Mouse (Mus musculus): ENCODE data around the gene Maco1. TPM values are rescaled to one million over a fixed set of nuclear protein-coding genes. Genes with fewer than 3 reads are reported as not detected.

Gene Maco1
- polyA plus RNA-seq, 1 experiment, result 12.0 TPM

DNA sequence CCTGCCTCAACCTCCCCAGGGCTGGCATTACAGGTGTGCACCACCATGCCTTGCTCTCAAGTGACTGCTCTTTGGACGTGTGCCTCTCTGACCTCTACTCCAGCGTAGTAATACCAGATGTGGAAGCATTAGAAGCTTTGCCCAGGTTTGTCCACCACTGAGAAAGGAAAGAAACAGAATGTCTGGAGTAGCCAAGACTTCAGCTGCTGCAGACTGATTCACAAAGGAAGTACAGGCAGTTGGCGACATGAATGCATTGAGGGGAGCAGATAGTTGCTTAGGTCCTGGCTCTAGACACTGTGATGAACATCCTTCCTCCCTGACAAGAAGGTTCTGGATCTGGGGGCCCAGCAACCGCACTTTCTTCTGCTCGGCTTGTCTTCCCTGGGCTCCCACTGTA, 2.9 kb upstream of the Maco1 start:
- H3K27ac ChIP-seq (ENCODE audit: control insufficient read depth, insufficient read depth, low read length), result no peak overlapping the region
- no peaks in the 10 kb centered on the region; the same call in 1 of the 2 replicates for H3K27me3 ChIP-seq (ENCODE audit: control insufficient read depth, insufficient read depth, low read length)
- no peak overlapping the region for H3K4me3 ChIP-seq (ENCODE audit: control insufficient read depth, insufficient read depth, low read length)
- TF ChIP-seq POLR2A (IDR thresholded peaks at IDR 0.05; ENCODE audit: control insufficient read depth, extremely low read depth, insufficient read depth, low read length, poor library complexity), result no peak
- no peak for TF ChIP-seq CTCF (IDR thresholded peaks at IDR 0.05; ENCODE audit: borderline replicate concordance, control insufficient read depth, extremely low read depth, insufficient read depth, low read length, poor library complexity)
- no peak for DNase-seq
- no peaks in the 10 kb centered on the region for H3K36me3 ChIP-seq (ENCODE audit: control insufficient read depth, insufficient read depth, low read length)
- H3K4me1 ChIP-seq (replicated peaks; ENCODE audit: control insufficient read depth, insufficient read depth, low read length), result peaks cover 8% of the 10 kb centered on the region
- 88% methylated on average over 5 of the region's 5 CpGs for WGBS

DNA sequence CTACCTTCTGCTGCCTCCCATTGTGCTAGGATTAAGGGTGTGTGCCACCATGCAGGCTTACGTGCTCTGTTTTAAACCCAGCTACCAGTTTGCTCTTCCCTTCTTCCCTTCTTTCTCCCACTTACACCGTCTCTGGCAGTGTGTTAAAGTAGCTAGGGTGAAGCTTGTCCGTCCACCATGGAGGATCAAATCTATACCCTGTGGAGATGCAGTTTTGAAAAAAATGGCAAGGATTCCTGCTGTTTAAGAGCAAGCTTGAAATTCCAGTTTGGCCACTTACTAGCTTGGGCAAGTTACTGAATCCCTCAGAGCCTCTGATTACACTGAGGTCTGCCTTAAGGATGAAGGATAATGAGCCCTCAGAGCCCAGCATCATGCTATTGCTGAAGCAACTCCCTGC, 2.2 kb upstream of the Maco1 start:
- DNase-seq, result no peak
- H3K27ac ChIP-seq (ENCODE audit: control insufficient read depth, insufficient read depth, low read length), result no peak overlapping the region
- no peaks in the 10 kb centered on the region; the same call in 1 of the 2 replicates for H3K27me3 ChIP-seq (ENCODE audit: control insufficient read depth, insufficient read depth, low read length)
- no peak overlapping the region for H3K4me3 ChIP-seq (ENCODE audit: control insufficient read depth, insufficient read depth, low read length)
- no peaks in the 10 kb centered on the region for H3K36me3 ChIP-seq (ENCODE audit: control insufficient read depth, insufficient read depth, low read length)
- TF ChIP-seq CTCF (IDR thresholded peaks at IDR 0.05; ENCODE audit: borderline replicate concordance, control insufficient read depth, extremely low read depth, insufficient read depth, low read length, poor library complexity), result no peak
- TF ChIP-seq POLR2A (IDR thresholded peaks at IDR 0.05; ENCODE audit: control insufficient read depth, extremely low read depth, insufficient read depth, low read length, poor library complexity), result no peak
- 84% methylated on average over 3 of the region's 3 CpGs for WGBS
- H3K4me1 ChIP-seq (replicated peaks; ENCODE audit: control insufficient read depth, insufficient read depth, low read length), result peaks cover 8% of the 10 kb centered on the region

DNA sequence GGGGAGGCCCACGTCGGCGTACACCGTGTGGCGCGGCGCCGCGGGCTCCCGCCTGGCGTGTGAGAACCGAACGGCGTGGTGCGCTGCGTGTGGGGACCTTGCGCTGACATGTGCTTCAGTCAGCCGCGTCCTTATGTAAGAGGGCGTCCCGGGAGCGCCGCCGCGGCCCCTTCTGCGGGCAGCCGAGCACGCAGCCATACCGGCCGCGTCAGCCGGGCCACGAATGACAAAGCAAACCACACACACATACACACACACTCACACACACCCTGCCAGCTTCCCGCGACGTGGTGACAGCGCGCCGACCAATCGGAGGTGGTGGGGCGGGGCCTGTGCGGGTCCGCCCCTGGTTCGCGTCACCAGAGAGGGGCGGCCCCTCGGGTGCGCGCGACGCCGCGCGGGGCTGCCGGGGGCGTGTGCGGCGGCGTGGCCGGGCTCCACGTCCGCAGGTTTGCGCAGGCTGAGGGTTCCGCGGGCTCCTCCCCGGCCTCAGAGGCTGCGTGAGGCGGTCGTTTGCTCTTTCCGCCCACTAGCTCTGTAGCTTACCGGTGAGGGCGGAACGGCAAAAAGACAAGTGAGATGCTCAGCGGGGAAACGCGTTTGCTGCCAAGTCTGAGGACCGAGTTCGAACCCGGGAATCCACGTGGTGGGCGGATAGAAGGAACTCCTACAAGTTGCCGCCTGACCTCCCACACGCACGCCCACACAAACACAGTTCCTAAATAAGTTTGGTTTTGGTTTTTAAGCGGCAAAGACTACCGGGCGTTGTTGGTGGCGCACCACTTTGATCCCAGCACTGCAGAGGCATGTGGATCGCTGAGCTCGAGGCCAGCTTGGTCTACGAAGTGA, 716 bp upstream of the Maco1 start:
- Histone ChIP-seq H3K27me3 (ENCODE audit: control insufficient read depth, insufficient read depth, low read length) (no peaks in the 10 kb centered on the region; the same call in 1 of the 2 replicates), H3K4me3 (ENCODE audit: control insufficient read depth, insufficient read depth, low read length) (peak overlapping the region; percentile 71), H3K4me1 (replicated peaks; ENCODE audit: control insufficient read depth, insufficient read depth, low read length) (peaks cover 8% of the 10 kb centered on the region), H3K27ac (ENCODE audit: control insufficient read depth, insufficient read depth, low read length) (no peak overlapping the region), H3K36me3 (ENCODE audit: control insufficient read depth, insufficient read depth, low read length) (no peaks in the 10 kb centered on the region)
- TF ChIP-seq CTCF (IDR thresholded peaks at IDR 0.05; ENCODE audit: borderline replicate concordance, control insufficient read depth, extremely low read depth, insufficient read depth, low read length, poor library complexity) (0 out of 2 replicates have a peak, but pooled peaks have one; percentile 56), POLR2A (IDR thresholded peaks at IDR 0.05; ENCODE audit: control insufficient read depth, extremely low read depth, insufficient read depth, low read length, poor library complexity) (peak; percentile 58)
- under 1% methylated on average over 90 of the region's 91 CpGs for WGBS
- DNase-seq, result peak; percentile 93

DNA sequence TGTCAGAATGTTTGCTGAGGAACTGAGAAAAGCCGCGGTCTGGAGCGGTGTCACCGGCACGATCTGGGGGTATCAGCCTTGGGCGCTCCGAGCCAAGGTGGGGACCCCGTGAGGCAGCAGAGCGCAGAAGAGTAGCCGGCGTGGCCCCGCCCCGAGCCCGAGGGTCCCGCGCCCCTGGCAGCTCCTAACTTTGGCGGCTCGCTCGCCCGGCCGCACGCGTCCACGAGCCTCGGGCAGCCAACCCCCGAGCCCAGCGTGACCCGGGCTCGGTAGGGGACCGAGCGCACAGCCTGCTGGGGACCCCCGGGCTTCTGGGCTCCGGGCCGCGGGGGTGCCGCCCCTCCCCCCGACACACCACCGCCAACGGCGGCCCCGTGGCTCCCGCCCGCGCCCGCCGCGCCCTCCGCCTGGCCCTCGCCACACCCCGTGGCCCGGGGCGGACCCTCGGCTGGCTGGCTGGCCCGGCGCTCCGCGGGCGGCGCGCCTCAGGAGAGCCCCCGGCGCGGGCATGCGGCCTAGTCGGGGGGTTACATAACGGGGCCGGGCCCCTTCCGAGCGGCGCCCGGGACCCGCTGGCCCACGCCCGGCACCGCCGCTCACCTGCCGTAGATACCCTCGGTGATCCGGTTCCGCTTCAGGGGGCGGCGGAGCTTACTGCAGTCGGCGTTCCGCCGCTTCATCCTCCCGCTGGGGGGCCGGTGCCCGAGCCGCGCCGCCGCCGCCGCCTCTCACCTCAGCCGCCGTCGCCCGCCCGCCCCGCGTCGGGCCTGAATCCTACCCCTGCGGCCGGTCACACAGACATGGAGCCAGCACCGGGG, 498 bp downstream of the Maco1 start:
- Histone ChIP-seq H3K4me1 (replicated peaks; ENCODE audit: control insufficient read depth, insufficient read depth, low read length) (peaks cover 8% of the 10 kb centered on the region), H3K4me3 (ENCODE audit: control insufficient read depth, insufficient read depth, low read length) (peak overlapping the region; percentile 77), H3K27ac (ENCODE audit: control insufficient read depth, insufficient read depth, low read length) (no peak overlapping the region), H3K36me3 (ENCODE audit: control insufficient read depth, insufficient read depth, low read length) (no peaks in the 10 kb centered on the region), H3K27me3 (ENCODE audit: control insufficient read depth, insufficient read depth, low read length) (no peaks in the 10 kb centered on the region; the same call in 1 of the 2 replicates)
- 1% methylated on average over 99 of the region's 106 CpGs for WGBS
- peak; percentile 58 for DNase-seq
- TF ChIP-seq POLR2A (IDR thresholded peaks at IDR 0.05; ENCODE audit: control insufficient read depth, extremely low read depth, insufficient read depth, low read length, poor library complexity) (no peak), CTCF (IDR thresholded peaks at IDR 0.05; ENCODE audit: borderline replicate concordance, control insufficient read depth, extremely low read depth, insufficient read depth, low read length, poor library complexity) (peak; percentile 21; the same call in 1 of the 2 replicates)

DNA sequence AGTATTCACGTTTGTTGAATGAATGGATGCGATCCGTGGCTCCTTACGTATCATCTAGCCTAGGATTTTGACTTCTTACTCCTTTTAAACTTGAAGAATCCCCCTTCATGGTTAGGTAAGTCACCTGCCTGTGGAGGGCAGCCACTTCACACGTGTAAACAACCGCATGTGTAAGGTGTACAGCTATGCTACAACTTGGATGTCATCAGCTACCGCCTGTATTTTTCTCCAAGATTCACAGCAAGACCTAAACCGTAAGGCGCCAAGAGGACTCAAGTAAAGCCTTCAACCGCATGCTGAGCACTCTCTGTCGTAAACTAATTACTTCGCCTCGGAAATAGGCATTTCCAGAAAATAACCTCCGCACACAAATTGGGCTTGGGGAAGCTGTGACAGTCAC, 1.3 kb downstream of the Maco1 start:
- Histone ChIP-seq H3K27ac (ENCODE audit: control insufficient read depth, insufficient read depth, low read length) (no peak overlapping the region), H3K27me3 (ENCODE audit: control insufficient read depth, insufficient read depth, low read length) (no peaks in the 10 kb centered on the region; the same call in 1 of the 2 replicates), H3K4me3 (ENCODE audit: control insufficient read depth, insufficient read depth, low read length) (peak overlapping the region; percentile 77; the same call in 1 of the 2 replicates), H3K36me3 (ENCODE audit: control insufficient read depth, insufficient read depth, low read length) (no peaks in the 10 kb centered on the region), H3K4me1 (replicated peaks; ENCODE audit: control insufficient read depth, insufficient read depth, low read length) (peaks cover 8% of the 10 kb centered on the region)
- TF ChIP-seq POLR2A (IDR thresholded peaks at IDR 0.05; ENCODE audit: control insufficient read depth, extremely low read depth, insufficient read depth, low read length, poor library complexity) (no peak), CTCF (IDR thresholded peaks at IDR 0.05; ENCODE audit: borderline replicate concordance, control insufficient read depth, extremely low read depth, insufficient read depth, low read length, poor library complexity) (no peak)
- no peak for DNase-seq
- WGBS, result 18% methylated on average over 14 of the region's 14 CpGs

DNA sequence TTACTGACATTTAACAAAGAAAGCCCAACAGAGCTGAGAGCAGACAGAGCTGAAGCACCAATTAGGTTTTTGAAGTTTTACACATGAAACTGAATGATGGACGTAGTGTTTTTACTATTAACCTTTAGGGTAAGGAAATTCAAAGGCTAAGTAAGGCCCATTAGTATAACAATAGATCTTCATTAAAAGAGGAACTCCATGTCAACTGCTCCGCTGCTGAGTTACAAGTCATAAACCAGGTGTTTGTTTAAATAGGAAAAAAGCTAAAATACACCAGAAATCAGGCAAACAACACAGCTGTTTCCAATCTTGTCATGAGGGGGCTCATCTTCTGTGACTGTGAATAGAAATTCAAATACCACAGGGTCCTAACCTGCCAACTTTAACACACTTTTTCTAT, 1.9 kb downstream of the Maco1 start:
- TF ChIP-seq POLR2A (IDR thresholded peaks at IDR 0.05; ENCODE audit: control insufficient read depth, extremely low read depth, insufficient read depth, low read length, poor library complexity), result no peak
- no peak for TF ChIP-seq CTCF (IDR thresholded peaks at IDR 0.05; ENCODE audit: borderline replicate concordance, control insufficient read depth, extremely low read depth, insufficient read depth, low read length, poor library complexity)
- 87% methylated on average over 2 of the region's 2 CpGs for WGBS
- no peak overlapping the region for H3K27ac ChIP-seq (ENCODE audit: control insufficient read depth, insufficient read depth, low read length)
- H3K4me3 ChIP-seq (ENCODE audit: control insufficient read depth, insufficient read depth, low read length), result no peak overlapping the region
- no peaks in the 10 kb centered on the region; the same call in 1 of the 2 replicates for H3K27me3 ChIP-seq (ENCODE audit: control insufficient read depth, insufficient read depth, low read length)
- peaks cover 8% of the 10 kb centered on the region for H3K4me1 ChIP-seq (replicated peaks; ENCODE audit: control insufficient read depth, insufficient read depth, low read length)
- no peaks in the 10 kb centered on the region for H3K36me3 ChIP-seq (ENCODE audit: control insufficient read depth, insufficient read depth, low read length)
- DNase-seq, result no peak
